Mouse (Mus musculus): ENCODE results near the gene Dhrs1.

Gene Dhrs1

DNA sequence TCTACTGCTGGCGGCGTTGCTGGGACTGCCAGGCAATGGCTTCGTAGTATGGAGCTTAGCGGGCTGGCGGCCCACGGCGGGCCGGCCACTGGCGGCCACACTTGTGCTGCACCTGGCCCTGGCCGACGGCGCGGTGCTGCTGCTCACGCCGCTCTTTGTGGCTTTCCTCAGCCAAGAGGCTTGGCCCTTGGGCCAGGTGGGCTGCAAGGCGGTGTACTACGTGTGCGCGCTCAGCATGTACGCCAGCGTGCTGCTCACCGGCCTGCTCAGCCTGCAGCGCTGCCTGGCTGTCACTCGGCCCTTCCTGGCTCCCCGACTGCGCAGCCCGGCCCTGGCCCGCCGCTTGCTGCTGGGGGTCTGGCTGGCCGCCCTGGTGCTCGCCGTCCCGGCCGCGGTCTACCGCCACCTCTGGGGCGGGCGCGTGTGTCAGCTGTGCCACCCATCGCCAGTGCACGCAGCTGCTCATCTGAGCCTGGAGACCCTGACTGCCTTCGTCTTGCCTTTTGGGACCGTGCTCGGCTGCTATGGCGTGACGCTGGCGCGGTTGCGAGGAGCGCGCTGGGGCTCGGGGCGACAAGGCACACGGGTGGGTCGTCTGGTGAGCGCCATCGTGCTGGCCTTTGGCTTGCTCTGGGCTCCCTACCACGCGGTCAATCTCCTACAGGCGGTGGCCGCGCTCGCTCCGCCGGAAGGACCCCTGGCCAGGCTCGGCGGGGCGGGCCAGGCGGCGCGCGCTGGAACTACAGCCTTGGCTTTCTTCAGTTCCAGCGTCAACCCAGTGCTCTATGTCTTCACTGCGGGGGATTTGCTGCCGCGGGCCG is 16.7 kb upstream of the Dhrs1 start:
- DNase-seq: peak in 1 of 2 experiments; percentile 28

DNA sequence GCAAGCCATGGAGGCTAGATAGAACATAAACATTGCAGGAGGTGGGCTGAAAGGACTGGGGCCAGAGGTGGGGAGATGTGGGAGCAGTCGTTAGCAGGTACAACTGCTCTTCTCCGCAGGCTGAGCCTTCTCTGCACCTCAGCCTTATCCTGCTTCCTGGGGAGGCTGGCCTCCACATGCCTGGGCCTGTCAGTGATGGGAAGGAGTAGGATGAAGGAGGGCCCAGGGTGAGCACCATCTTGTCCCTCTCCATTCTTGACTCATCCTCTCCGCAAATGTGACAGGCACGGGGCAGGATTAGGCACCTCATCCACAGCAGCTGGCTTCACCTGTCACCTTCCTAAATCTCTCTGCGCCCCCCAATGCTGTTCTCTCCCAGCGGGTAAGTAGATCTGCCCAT is 15.7 kb upstream of the Dhrs1 start, which contains the start of gene Ltb4r2:
Gene Ltb4r2 (plus strand): TSS at position 266 of the 400 bp plus-strand sequence.
- no peak for DNase-seq

DNA sequence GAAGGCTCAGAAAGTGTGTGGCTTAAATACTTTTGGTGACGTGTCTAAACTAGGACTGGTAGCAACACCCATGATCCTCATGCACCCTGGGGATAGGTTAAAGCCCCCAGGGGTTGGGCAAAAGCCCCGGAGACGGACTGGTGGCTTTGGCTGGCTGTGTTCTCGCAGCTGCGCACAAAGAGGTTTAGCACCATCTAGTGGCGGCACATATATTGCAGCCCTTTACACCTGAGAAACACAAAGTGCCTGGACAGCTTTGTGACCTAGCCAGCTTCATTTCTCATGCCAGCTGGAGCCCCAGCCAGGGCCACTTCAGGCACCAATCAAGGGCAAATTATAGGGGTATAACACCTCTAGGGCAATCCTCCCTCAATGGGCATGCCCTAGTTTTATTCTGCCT is 14.7 kb upstream of the Dhrs1 start:
- peak; percentile 89 to 95 for DNase-seq

DNA sequence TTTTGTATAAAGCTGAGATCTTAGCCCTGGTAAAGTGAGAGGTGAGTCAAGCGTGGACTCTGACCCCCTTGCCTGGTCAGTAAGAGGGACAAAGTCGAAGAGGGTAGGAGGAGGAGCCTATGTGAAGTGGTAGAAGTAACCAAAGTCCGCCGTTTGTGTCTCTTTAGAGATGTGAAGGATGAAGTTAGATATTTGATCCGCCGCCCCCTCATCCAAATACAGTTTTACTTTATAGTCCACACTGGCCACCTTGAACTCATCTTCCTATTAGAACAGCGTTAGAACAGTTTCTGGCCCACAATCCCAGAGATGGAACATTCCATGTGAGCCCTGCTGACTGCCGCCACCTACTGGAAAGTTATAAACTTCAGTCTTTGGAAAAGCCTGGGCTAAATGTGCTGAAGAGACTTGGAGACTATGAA is 12.9 kb upstream of the Dhrs1 start, which contains the start of gene Cideb:
Gene Cideb (minus strand): TSS at position 96 of the 422 bp plus-strand sequence.
- peak; percentile 84 to 90 for DNase-seq

DNA sequence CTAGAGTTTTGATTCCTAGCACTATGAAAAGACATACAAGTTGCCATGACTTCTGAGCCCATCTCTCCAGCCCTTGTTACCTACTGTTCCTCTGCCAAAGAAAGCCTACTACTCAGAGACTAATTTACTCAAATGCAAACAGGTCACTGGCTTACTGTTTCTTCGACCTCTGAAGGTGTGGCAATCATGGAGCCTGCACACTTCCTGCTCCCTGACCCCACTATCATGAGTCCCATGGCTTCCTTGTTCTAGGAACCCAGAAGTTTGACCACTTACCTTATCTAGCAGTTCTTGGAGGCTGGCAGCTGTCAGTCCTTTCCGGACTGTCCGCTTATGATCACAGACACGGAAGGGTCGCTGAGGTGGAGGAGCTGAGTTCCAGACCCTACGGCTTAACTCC is 12.1 kb upstream of the Dhrs1 start:
- no peak for DNase-seq

DNA sequence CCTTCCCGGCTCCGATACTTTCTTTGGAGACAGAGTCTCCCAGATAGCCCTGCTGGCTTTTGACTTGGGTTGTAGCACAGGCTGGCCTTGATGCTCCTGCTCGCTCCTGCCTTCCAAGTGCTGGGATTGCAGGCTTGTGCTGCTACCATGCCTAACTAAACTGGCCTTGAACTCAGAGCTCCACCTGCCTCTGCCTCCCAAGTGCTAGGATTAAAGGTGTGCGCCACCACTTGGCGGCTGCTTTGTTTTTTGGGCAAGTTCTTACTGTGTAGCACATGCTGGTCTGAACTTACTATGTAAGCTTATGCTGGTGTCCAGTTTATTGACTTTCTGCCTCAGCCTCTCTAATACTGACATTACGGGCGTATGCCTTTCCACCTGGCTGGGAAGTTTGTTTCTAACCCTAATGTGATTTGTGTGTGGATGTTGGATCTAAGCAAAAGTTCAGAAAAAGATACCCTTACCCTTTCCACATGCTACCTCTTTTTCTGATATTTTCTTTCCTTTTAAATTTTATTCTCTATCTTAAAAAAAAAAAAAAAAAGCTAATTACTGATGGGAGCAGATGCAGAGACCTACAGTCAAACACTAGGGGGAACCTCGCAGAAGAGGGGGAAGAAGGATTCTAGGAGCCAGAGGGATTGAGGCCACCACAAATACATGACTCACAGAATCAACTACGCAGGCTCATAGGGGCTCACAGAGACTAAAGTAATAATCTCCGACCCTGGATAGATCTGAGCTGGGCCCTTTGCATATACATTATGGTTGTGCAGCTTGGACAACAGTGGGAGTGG is 1.8 kb upstream of the Dhrs1 start:
- no peak for DNase-seq

DNA sequence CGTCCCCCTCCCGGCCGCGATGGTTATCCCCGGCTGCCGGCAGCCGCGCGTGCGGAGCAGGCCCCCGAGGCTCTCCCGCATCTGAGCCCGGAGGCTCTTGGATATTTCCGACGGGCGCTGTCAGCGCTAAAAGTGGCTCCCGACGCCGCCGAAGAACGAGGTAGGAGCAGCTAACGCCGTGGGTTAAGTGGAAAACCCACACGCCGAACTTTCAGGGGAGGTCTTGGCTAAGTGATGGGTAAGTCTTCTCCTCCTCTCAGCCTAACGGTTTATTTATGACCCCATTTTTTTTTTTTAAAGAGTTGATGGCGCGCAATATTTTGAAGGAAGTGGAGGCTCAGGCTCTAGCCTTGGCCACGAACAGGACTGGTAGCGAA is 359 bp upstream of the Dhrs1 start:
- DNase-seq: no peak

DNA sequence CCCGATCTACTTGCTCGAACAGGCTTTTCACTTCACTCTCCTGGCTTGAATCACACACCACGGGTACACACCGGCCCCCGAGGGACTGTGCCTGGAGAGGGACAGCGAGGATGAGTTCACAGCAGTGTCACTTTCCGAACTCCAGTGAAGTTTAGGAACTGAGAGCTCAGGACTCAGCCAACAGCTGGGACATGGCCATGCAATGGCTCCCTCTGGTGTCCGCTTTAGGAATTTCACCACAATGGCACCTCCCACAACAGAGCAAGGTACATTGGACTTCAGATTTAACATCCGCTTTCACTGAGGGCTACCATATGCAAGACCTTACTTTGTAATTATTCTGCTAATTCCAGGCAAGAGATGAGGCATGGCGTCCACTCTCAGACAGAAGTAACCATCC is 1.8 kb downstream of the Dhrs1 start:
- DNase-seq: peak; percentile 84 to 94

DNA sequence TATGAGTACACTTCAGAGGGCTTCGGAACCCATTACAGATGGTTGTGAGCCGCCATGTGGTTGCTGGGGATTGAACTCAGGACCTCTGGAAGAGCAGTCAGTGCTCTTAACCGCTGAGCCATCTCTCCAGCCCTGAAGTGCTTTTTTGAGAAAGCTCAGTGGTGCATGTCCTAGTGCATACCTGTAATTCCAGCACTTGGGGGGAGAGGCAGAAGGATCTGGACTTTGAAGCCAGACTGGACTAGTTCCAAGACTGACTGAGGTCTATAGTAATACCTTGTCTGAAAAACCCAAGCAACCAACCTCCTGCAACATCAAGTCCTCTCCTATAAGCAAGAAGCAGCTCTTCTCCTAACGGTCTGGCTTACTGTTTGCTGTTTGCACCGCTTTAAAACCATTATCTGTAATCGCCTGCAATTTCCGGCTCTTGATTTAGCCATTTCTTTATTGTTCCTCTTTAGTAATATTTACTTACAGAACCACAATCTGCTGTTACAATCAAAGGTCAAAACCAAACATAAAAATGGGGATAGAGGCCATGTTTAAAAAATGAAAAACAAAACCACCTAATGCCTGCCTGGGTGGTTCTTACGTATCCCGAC is 8.3 kb downstream of the Dhrs1 start:
- peak; percentile 64 to 83 for DNase-seq

DNA sequence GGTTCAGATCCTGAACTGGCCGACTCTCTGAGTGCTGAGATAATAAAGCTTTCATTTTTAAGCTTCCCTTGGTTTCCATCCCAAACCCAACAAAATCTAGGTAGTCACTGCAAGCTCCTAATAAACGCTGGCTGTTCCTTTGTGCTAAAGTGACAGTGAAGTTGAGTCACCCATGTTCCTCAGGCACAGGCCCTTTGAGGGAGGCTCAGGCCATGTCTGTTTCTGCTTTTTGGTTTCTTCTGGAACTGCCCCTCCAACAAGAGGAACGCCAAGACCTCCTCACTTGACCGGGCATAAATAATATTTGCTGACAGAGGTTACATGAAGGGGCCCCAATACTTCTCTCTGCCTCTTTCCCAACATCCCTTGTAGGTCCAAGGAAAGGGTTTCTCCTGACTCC is 9.7 kb downstream of the Dhrs1 start:
- no peak for DNase-seq

DNA sequence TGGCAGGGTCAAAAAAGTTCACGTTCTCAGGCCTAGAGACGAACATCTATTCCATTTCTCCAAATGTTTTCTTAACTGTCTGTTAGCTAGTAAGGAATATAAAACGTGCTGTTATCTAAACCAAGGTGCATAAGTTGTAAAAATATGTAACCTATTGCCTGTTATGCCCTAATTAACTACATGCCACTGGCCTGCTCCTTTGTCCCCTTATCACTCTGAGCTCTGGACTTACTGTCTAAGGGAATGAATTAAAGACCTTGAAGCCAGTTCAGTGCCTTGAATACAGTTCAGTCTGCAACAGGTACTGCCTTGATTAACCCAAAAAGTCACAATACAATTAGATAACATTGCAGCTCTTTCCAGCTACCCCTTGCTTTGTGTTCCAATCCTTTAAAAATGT is 10.2 kb downstream of the Dhrs1 start:
- DNase-seq: no peak

DNA sequence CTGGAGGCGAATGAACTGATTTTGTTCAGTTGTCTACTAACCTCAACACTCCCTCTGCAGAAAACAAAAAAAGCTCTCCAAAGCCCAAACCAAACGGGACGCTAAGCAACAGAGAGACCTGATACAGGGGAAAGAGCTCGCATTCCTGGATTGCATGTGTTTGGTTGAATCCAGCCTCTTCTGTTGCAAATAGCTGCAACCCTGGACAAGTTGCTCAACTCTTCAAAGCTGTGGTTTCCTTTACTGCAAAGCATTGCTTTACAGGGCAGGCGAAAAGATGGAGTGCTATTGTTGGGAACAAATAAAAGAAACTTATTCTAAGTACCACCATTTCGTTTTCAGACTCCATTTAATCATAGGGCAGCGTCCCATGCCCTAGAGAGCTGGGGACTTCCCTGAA is 10.6 kb downstream of the Dhrs1 start:
- no peak for DNase-seq

DNA sequence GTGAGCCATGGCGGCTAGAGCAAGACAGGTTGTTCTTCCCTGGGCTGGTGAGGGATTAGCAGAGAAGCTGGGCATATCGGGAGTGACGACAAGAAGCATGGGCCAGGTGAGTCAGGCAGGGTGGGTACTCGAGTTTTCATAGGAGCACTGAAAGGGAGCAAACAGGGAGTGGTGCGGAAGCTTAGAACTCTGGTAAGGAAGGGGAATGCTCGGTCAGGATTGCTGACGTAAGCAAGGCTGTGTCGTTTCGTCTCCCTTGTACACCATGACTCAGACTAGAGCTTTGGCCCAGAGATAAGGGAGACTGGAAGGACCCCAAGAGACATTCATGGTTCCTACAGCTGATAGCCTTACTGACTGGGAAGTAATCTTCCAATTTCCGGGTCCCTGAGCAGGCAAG is 11.6 kb downstream of the Dhrs1 start:
- DNase-seq: no peak

DNA sequence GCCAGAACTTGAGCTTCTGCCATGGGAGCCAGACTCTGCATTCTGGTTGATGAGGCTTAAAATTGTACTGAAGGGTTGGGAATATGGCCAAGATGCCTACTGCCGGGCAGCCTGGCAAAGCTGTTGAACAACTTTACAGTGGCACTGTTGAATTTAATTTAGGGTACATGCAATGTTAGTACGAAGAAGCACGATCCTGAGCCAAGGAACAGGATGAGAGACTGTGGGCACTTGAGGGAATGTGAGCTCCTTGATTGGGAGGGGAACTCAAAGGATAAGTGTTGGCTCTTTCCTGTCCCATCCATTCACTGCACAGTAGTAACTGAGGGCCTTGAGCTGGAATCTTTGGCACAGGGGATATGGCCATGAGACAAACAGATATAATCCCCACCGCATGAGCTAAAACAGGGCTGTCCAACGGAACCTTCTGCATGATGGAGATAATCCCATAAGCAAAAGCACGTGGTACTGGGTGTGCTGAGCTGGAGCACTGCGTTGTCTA is 14.9 kb downstream of the Dhrs1 start:
- DNase-seq: no peak

DNA sequence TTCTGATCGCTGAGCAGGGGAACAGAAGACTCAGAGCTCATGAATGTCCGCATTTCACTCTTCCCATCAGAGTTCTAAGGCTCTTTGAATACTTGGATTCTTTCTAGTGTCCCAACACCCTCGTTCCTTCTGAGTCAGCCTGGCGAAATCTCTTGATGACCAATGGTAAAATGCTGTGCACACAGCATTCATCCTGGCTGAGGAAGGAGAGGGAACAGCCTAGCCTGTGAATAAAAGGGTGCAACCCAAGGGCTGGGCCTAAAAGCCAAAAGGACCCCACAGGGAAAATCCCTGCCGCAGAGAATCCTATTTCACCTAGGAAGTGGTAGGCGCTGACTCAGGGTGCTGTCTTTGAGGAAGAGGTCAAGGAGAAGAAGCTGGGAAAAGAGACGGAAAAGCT is 15.4 kb downstream of the Dhrs1 start:
- no peak for DNase-seq

DNA sequence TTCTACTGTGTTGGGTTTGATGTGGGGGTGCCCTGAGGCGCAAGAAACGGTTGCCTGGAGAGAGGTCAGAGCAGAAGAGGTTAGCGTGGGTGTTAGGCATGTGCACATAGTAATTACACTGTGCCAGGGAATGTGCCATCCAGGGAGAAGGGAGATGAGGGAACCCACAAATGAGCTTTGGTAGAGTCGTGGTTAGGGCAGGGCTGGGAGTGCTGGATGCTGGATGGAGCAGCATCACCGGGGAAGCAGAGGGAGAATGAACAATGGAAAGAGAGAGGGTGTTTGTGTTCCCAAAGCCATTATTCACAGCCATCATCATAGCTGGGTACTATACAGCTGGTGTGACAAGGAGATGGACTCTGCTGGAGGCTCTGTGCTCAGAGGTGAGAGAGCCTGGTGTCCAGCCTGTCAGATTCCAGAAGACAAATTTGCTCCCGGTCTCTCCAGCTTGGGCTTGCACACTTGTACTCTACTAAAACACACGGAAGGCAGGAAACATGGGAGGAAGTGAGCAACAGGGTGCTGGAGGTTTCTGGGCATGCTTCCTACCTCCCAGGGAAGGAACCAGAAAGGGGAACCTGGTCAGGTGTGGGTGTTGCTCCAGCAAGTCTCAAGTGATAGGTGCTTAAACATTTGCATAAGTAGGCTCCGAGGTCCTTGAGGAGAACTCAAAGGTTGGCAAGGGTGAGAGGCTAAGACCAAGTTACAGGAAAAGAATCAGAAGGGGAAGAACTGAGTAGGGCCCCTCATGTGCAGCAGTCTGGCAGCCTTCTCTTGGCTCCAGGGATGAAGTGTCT is 17.4 kb downstream of the Dhrs1 start:
- no peak for DNase-seq

DNA sequence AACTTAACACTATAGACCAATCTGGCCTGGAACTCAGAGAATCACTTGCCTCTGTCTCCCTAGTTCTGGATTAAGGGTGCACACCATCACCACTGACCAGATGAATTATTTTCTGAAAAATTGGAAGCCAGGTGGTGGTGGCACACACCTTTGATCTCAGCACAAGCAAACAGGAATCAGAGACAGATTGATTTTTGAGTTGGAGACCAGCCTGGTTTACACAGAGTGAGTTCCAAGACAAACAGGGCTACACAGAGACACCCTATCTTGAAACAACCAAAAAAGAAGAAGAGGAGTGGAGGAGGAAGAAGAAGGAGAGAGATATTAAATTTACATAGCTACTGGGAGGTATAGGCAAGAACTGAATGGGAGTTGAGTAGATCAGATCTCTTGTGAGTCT is 19.2 kb downstream of the Dhrs1 start:
- no peak for DNase-seq

DNA sequence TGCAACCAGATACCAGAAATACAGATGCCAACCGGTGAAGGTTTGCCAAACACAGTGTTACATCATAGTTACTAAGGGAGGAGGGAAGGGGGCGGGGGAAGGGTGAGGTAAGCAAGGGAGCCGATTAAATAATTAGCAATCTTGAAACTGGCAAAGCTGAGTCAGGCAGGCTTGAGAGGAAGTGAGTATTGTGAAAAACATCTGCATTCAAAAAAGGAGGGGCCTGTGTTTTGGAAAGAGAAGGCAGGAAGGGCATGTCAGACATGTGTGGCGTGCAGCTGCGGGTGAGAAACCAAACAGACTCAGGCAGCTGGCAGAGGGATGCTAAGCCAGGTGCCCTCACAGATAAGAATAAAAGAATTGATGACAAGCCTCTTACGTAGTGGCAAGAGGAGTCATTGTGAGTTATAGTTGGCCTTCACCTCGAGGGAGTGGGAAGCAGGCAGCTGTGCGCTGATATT is 21.0 kb downstream of the Dhrs1 start:
- DNase-seq: peak; percentile 57 to 58

DNA sequence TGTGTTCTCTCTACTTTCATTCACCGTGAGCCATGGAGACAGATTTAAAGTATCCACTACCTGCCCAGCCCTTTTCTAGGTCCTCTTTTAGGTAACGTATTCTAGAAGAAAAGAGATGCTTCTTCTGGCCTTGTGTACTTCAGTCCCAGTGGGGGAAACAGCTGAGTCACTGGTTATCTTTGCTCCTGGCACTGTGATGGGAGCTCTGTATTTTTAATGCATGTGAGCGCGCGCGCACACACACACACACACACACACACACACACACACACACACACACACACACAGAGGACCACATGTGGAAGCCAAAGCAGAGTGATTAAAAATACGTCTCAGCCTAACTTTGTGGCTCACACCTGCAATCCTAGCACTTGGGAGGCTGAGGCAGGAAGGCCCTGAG is 22.1 kb downstream of the Dhrs1 start:
- no peak for DNase-seq

DNA sequence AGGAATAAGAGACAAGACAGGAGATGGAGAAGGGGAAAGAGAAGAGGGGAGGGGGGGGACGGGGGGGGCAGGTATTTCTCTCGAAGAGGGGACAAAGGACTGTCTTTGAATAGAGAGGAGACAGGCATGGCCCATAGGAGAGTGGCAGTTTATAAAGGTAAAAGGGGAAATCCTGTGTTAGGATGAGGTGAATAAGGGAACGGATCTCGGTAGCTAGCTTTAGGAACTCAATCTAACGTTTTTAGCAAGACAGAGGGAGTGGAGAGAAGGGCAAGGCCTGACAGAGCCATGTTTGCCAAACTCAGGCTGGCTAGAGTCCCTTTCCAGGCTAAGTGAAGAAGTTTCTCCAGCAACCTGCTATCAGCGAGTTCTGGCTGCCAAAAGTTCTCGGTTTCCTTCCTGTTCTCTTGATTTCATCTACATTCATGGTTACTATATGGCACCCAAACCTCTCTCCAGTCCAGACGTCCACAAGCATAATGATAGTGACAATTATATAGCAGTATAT is 23.0 kb downstream of the Dhrs1 start:
- no peak for DNase-seq

DNA sequence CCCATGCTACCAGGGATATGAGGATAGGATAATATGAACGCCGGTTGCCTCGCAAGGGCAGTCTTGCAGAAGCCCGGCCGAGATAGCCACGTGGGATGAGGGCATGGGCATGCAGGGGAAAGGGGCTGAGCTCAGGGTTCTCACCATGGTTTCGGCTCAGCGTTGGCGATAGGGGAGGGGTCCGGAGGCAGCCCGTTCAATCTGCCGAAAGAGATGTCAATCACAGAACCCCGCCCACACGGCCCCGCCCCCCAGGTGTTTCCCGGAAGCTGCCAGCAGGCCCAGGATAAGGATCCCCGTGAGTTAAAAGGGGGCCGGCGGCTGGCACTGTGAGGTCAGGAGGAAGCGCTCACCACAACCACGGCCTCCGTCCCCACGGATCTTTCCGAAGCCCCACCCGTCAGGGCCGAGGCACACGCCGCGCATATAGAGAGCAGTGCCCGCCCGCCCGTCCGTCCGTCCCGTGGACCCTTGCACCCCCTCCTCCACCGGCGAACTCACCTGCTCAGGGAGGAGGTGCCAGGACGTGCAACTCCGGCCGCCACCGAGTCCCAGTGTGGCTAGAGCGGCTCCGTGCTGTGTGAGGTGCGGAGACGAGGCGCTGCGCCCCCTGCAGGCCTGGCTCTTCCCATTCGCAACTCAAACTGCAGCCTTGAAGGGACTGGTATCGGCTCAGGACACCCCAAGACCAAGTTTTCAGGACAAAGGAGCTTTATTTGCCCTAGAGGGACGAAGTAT is 23.6 kb downstream of the Dhrs1 start, which contains the start of gene Rabggta:
Gene Rabggta (minus strand): TSS at position 564 of the 738 bp plus-strand sequence.
- peak; percentile 95 to 96 for DNase-seq

Data from kidney, adult 8-10 months (tissue).